Mouse (Mus musculus) frontal cortex, postnatal 25 days (tissue): ENCODE measurements around the gene Tor1b.

ENCODE experiments used
- DNase-seq, 2 experiments: peaks; one replicate each; pipeline ENCODE4 v3.0.0; 2022; ENCODE audit warnings: low spot score in 2 of 2

Tor1b gene

DNA sequence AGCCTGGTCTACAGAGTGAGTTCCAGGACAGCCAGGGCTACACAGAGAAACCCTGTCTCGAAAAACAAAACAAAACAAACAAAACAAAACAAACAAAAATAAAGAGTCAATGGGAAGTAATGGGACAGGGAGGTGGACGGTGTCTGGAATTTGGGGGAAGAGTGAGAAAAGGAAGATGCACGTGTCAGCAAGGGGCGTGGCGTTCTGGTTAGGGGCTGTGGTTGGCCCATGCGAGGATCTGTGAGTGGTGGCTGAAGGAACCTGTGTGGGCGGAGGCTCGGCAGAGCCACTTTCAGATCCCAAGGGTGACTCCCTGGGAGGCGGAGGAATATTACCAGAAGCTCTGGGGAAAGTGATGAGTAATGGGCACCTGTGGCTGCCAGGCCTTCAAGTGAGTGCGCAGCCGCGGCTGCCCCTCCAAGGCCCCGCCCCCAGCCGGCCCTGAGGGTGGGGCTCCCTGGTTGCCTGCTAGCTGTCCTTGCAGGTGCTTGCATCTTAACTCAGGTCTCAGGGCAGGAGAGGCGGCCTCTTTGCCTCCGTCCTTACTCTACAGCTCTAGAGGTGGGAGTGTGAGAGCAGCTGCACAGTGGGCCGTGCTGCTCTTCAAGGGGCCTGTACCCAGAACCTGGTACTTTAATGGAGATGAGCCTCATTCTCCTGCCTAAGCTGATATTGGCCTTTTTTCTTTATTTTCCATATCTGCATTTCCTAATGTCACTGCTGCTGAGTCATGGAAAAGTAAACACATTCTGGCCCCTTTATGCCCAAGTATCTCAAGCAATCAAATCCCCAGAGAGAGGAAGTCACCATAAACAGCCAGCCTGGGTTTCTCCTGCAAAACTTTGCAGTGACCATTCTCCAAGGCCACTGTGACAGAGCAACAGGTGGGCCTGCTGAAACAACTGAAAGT is 32.6 kb downstream of the Tor1b start:
- DNase-seq = no peak

DNA sequence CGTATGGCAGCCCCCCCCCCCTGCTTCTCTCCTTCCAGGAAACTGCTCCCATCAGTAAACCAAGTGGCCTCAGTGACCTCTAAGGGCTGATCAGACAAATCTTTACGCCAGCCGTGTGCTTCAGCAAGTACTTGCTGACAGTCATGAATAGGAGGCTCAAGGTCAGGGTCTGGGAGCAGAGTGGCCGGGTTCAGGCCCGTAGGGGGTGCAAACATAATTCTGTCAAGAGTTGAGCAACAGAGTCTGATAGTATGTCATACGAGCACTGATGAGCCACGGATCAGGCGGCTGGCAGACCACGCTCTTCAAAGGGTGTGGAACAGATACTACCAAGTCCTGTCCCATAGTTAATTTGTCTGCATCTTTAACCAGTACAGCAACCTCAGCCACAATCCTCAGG is 37.5 kb downstream of the Tor1b start:
- no peak for DNase-seq

DNA sequence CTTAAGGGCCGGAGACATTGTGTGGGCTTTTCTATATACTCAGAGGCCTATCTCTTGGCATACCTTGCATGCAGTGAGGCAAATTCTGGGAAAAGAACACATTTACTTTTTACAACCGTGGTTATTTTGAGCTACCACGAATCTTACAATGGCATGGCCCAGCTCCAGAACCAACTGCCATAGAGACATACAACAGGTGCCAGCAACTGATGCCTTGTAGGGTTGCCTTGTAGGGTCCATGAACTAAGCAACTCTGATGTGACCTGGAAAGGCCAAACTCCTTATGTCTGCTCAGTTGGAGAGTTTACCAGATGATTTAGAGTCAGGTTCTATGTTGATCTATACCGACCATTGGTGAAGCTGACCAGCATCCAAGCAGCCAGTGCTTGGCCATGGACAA is 42.1 kb downstream of the Tor1b start:
- DNase-seq = no peak

DNA sequence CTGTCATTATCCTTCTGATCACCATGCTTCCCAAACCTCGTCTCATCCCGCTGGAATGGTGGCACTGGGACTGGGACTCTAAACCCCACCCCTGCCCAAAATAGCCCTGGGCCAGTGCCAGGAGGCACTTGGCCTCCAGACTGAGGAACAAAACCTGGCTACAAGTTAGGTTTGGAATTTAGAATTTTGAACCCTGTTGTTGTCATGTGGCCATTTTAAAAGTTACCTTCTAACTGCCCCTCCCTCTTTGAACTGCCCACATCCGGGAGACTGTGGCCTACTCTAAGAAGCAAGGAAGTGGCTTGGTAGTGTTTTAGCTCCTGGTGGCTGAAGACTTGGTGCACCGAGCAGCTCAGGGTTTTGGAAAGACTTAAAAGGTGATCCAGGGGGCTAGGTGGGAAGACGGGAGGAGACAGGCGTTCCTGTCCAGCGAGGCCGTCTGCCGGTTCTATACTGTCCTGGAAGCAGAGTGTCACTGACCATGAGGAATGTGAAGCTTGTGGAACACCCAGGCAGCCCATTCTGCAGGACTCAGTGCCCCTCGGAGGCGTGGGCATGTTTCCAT is 42.8 kb downstream of the Tor1b start:
- DNase-seq = no peak

DNA sequence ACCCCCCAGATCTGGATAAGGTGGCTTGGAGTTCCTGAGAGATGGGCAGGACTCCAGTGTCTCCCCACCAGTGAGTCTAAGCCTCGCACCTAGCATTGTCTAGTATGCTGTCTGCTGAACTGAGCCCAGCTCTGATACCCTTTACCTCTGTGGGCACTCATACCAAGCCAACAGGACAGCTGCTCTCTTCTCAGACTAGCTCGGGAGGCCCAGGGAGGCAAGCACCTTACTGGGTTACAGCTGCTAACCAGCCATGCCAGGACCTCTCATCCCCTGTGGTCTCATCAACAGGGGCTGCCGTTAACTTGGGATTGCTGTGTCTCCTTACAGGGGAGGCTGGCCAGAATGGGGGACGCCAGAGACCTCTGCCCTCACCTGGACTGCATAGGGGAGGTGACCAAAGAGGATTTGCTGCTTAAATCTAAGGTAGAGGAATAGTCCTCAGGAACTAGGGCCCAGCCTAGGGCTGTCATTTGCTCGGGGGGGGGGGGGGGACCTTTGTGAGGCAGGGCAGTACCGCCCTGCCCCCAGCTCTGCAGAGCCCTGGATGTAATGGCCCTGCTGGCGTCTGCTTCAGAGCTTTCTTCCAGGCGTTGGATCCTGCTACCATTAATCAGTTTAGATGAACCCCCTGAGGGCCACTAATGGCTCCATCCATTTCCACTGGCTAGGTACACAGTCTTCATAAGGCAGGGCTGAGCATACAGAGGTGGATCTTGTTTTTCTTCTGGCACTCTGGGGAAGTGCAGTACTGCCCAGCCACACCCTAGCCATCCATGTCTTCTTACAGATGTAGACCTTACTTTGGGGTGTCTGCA is 45.9 kb downstream of the Tor1b start:
- no peak for DNase-seq

DNA sequence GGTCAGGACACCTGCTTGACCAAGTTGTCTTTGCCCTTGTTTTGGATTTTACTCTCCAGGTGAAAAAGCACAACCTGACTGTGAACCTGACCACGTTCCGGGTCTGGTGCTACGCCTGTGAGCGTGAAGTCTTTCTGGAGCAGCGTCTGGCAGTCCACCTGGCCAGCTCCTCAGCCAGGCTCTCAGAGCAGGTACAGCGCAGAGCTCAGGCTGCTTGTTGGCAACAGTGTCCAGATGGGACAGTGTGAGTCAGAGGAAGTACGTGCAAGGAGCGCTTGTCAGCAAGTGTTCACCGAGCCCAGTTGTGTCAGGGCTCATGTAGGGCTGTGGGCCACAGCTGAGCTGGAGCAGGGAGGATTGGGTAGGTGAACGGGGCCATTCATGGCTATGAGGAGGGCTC is 50.1 kb downstream of the Tor1b start:
- DNase-seq = no peak

DNA sequence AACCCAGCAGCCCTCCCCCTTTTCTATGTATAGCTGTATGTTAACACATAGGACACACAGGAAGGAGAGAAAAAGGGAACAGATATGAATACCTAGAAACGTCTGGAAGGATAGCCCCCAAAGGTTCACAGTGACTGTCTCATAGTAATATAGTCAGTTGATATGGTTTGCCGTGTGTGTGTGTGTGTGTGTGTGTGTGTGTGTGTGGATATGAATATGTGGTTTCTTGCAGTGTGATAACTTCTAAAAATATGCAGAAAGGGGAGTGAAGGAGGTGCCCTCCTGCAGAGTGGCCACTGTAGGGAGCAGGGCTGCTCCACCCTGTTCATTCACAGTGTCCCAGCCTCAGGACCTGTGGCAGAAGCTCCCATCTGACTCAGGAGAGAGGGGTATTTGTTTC is 52.7 kb downstream of the Tor1b start:
- DNase-seq = no peak

DNA sequence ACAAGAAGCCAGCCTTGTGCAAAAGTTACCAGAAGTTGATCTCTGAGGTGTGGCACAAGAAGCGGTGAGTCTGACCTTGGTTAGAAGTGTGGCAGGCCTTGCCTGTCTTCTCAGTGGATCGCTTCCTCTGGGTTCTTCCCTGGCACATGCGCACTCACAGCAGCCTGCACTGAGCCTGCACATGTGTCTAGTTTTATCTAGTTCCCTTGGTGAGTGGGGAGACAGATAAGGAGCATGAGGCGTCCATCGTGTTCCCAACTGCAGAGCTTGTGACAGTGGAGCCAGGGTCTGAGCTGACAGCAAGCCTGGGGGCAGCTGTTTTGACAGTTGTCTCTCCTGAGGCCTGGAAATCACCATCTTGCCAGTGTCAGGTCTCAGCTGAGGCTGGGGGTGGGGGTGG is 53.7 kb downstream of the Tor1b start:
- DNase-seq = no peak

DNA sequence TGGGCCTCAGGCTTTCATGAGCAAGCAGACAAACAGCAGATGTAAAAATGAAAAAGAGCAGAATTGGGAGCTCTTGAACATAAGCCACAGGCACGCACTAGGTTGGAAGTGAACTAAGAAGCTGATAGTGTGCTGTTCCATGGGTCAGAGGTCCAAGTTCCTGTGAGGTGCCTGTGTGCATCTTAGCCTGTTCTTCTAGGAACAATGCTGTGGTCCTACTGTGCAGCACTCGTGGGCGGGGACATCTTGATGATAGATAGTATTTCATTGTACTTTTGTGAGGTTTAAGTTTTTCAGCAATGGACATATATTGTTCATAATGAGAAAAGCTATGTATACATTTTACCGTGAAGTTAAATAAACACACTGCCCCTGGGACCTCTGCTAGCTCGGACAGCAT is 54.4 kb downstream of the Tor1b start:
- no peak for DNase-seq
